Mouse (Mus musculus): ENCODE data around the gene Efna5.

- TF ChIP-seq GATA1 (IDR thresholded peaks at IDR 0.05; ENCODE audit: borderline replicate concordance, low read length) (no peak), FLI1 (IDR thresholded peaks at IDR 0.05; ENCODE audit: low read length) (no peak)
Observed at GRCm38 (mm10) chr17:62634937-62635336, 246.2 kb downstream of the Efna5 start.
